Mouse (Mus musculus) testis, adult 2 months (tissue): ENCODE measurements around the gene Fryl. TPM values are rescaled to one million over a fixed set of nuclear protein-coding genes. Genes with fewer than 3 reads are reported as not detected.

Source experiments
- H3K27ac ChIP-seq: fragments of 200-500 bp; 2 replicates; pipeline ENCODE4 v1.5.1; 2012; ENCODE audit warnings: low read depth, low read length; ENCODE audit not compliant: control insufficient read depth, insufficient read depth
- H3K27me3 ChIP-seq: fragments of 200-500 bp; 2 replicates; pipeline ENCODE4 v1.6.1; 2012; ENCODE audit warnings: mild to moderate bottlenecking, low read length, moderate library complexity; ENCODE audit not compliant: control insufficient read depth, insufficient read depth
- H3K36me3 ChIP-seq: fragments of 200-500 bp; 2 replicates; pipeline ENCODE4 v1.6.1; 2012; ENCODE audit warnings: mild to moderate bottlenecking, low read length; ENCODE audit not compliant: control insufficient read depth, insufficient read depth
- H3K4me1 ChIP-seq: fragments of 200-500 bp; 2 replicates; pipeline ENCODE4 v1.6.1; 2012; ENCODE audit warnings: low read length; ENCODE audit not compliant: control insufficient read depth, insufficient read depth
- H3K4me3 ChIP-seq: fragments of 200-500 bp; 2 replicates; pipeline ENCODE4 v1.5.1; 2012; ENCODE audit warnings: low read depth, mild to moderate bottlenecking, low read length, moderate library complexity, mixed read lengths; ENCODE audit not compliant: control insufficient read depth
- CTCF ChIP-seq: fragments of 200-500 bp; IDR thresholded peaks from 2 replicates; pipeline ENCODE4 v1.5.1; 2012; ENCODE audit warnings: low read depth, mild to moderate bottlenecking, inconsistent platforms, low read length, moderate library complexity; ENCODE audit not compliant: control insufficient read depth, insufficient read depth, insufficient replicate concordance
- POLR2A ChIP-seq: fragments of 200-500 bp; IDR thresholded peaks from 2 replicates; pipeline ENCODE4 v1.6.1; 2012; ENCODE audit warnings: low read depth, mild to moderate bottlenecking, inconsistent platforms, low read length, moderate library complexity; ENCODE audit not compliant: control insufficient read depth
- polyA plus RNA-seq: library from polyadenylated mRNA; depleted of rRNA; stranded (reverse); fragments of >200 nt; gene quantifications from 2 replicates; pipeline ENCODE4 v1.2.3, GENCODE M21; 2012

Gene Fryl
- polyA plus RNA-seq, 1 experiment: 21.6 TPM

DNA sequence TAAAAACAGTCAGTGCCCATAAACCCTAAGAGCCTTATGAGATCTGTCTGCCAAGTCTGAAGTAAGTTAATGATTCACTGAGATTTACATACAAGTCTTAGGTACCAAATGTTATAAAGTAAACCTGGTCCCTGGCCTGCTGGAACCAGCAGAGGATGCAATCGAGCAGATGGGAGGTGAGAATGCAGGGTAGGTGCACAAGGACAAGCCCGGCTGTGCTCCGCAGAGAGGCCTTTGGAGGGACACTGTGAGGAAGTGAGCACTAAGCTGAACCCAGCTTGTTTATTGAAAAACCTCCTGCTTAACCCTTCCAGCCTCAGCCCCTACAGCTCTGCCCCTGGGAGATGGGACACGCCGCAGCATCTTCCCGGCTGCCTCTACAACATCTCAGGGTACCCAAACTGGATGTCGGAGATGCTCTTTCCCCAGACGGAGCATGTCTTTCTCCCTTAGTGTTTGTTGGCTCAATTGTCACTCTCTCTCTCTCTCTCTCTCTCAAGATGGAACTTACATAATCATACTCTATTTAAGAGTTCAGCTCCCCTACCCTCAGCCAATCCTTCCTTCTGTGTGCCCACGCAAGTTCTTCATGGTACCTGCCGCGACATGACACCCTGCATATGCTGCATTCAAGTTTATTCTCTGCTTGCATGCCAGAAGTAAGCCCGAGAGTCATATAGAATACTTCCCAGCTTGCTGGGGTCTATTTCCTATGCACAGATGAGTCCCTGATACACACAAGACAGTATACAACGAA lies 136.3 kb downstream of the Fryl start:
- TF ChIP-seq POLR2A (no peak), CTCF (no peak)
- H3K4me3 ChIP-seq: no peak overlapping the region
- H3K36me3 ChIP-seq: no peaks in the 10 kb centered on the region

DNA sequence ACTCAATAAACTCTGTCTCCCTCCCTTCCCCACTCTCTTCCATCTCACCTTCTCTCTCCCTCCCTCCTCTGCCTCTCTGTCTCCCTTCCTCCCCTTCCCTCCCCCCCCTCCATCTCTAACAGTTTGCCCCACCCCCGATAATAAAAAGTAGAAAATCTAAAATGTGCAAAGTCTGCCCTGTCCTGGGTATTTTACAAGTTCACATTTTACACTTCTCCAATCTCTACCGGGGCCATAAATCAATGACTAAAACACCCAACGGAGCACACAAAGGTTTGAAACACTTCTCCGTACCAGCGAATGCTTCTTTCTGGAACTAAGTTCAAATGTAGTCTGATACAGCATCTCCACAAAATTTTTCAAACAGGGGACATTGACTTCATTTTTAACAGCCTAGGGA lies 136.9 kb downstream of the Fryl start:
- no peak overlapping the region for H3K27ac ChIP-seq
- no peaks in the 10 kb centered on the region for H3K36me3 ChIP-seq
- TF ChIP-seq POLR2A (no peak), CTCF (no peak)

More for the DNA sequence above, 136.3 kb downstream of the Fryl start:
- Histone ChIP-seq H3K27me3 (no peaks in the 10 kb centered on the region), H3K27ac (no peak overlapping the region), H3K4me1 (no peaks in the 10 kb centered on the region)

GRCm38 (mm10) chr5:73118786-73119185 lies 137.6 kb downstream of the Fryl start:
- Histone ChIP-seq H3K27ac (no peak overlapping the region), H3K27me3 (no peaks in the 10 kb centered on the region), H3K4me1 (no peaks in the 10 kb centered on the region), H3K4me3 (no peak overlapping the region), H3K36me3 (no peaks in the 10 kb centered on the region)
- no peak for TF ChIP-seq CTCF
- TF ChIP-seq POLR2A: no peak

More for the DNA sequence above, 136.9 kb downstream of the Fryl start:
- Histone ChIP-seq H3K4me3 (no peak overlapping the region), H3K4me1 (no peaks in the 10 kb centered on the region), H3K27me3 (no peaks in the 10 kb centered on the region)

DNA sequence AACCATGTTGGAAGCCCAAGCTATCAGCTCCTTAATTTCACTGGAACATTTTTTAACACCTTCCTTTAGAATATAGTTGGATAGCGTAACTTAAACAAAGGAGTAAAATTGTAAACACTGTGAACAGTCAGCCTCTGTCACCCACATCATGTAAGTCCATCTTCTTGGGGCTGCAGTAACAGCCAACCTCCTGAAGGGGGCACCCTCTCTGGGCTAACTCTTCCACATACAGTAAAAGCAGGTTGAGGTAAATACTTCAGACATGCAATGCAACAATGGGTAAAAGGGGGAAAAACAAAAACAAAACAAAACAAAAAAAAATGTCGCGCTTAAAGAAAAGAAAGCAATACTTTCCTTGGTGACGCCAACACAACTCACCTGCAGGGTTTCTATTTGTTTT lies 141.5 kb downstream of the Fryl start:
- Histone ChIP-seq H3K27me3 (no peaks in the 10 kb centered on the region), H3K36me3 (no peaks in the 10 kb centered on the region), H3K4me1 (no peaks in the 10 kb centered on the region)

GRCm38 (mm10) chr5:73112331-73112730 lies 144.1 kb downstream of the Fryl start:
- Histone ChIP-seq H3K27ac (no peak overlapping the region), H3K4me3 (no peak overlapping the region), H3K36me3 (no peaks in the 10 kb centered on the region), H3K4me1 (no peaks in the 10 kb centered on the region), H3K27me3 (no peaks in the 10 kb centered on the region)
- TF ChIP-seq POLR2A: no peak
- TF ChIP-seq CTCF: no peak

More for the DNA sequence above, 141.5 kb downstream of the Fryl start:
- Histone ChIP-seq H3K27ac (no peak overlapping the region), H3K4me3 (no peak overlapping the region)
- TF ChIP-seq CTCF (peak; percentile 66; the same call in 1 of the 2 replicates), POLR2A (no peak)

GRCm38 (mm10) chr5:73103657-73104056 lies 152.8 kb downstream of the Fryl start:
- no peak overlapping the region for H3K27ac ChIP-seq
- H3K36me3 ChIP-seq: no peaks in the 10 kb centered on the region; the same call in none of the 2 replicates
- no peaks in the 10 kb centered on the region for H3K4me1 ChIP-seq
- no peaks in the 10 kb centered on the region for H3K27me3 ChIP-seq
- no peak for TF ChIP-seq POLR2A
- TF ChIP-seq CTCF: no peak
- no peak overlapping the region for H3K4me3 ChIP-seq

DNA sequence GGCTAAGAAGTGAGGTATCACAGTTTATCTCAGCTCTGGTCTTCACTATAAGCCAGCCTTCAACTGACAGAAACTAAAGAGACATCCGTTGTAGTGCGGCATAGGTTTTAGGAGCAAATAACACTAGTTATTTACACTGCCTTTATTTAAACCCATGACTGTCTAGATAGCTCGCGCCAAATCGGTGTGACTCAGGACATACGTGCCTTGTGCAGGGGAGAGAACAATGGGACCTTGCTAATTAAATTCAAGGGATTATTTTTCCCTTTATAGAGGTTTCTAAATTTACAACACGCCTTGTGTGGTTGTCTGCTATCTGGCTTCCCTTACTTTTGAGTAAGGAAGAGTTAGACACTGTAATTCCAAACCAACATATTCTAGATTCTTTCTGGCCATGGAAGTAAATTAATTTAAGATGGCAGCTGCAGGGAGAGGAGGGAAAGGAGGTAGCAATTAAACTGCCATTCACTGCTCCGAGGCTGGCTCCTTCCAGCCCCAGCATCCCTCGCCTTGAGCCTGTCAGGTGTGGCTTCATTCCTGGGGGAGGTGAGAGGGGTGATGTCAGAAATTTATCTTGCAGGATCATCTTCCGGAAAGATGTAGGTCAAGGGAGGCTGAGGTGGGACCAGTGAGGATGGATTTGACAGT lies 154.0 kb downstream of the Fryl start:
- no peak overlapping the region for H3K27ac ChIP-seq
- no peaks in the 10 kb centered on the region for H3K4me1 ChIP-seq
- H3K27me3 ChIP-seq: no peaks in the 10 kb centered on the region
- no peak overlapping the region for H3K4me3 ChIP-seq
- no peaks in the 10 kb centered on the region; the same call in none of the 2 replicates for H3K36me3 ChIP-seq
- no peak for TF ChIP-seq POLR2A
- no peak for TF ChIP-seq CTCF

GRCm38 (mm10) chr5:73092236-73092635 lies 164.2 kb downstream of the Fryl start:
- TF ChIP-seq POLR2A (no peak), CTCF (no peak)
- Histone ChIP-seq H3K4me3 (no peak overlapping the region), H3K27me3 (no peaks in the 10 kb centered on the region), H3K27ac (no peak overlapping the region), H3K4me1 (peaks cover 2% of the 10 kb centered on the region; the same call in 1 of the 2 replicates), H3K36me3 (no peaks in the 10 kb centered on the region; the same call in none of the 2 replicates)
